Mouse (Mus musculus) liver, embryonic 13.5 days (tissue): ENCODE data around the gene Hmcn2. TPM values are rescaled to one million over a fixed set of nuclear protein-coding genes. Genes with fewer than 3 reads are reported as not detected.

Experiments
- ATAC-seq: fragments of 200-750 bp; cut with Nextera tagmentation; 2 replicates; pipeline ENCODE4 v1.8.0; 2017; ENCODE audit warnings: low read depth, mild to moderate bottlenecking, moderate number of reproducible peaks, moderate library complexity
- DNase-seq: peaks from one replicate; pipeline ENCODE4 v3.0.0; 2022
- H3K27ac ChIP-seq: fragments of 300-500 bp; sonication (generic); 2 replicates; pipeline ENCODE4 v1.5.1; 2015; ENCODE audit warnings: moderate library complexity, mild to moderate bottlenecking, inconsistent platforms
- H3K27me3 ChIP-seq: fragments of 300-500 bp; sonication (generic); 2 replicates; pipeline ENCODE4 v1.6.1; 2015; ENCODE audit warnings: mild to moderate bottlenecking, inconsistent platforms
- H3K36me3 ChIP-seq: fragments of 300-500 bp; sonication (generic); 2 replicates; pipeline ENCODE4 v1.6.1; 2015; ENCODE audit warnings: mild to moderate bottlenecking, inconsistent platforms
- H3K4me1 ChIP-seq: fragments of 300-500 bp; sonication (generic); replicated peaks from 2 replicates; pipeline ENCODE4 v1.6.1; 2015; ENCODE audit warnings: inconsistent platforms
- H3K4me2 ChIP-seq: fragments of 300-500 bp; sonication (generic); 2 replicates; pipeline ENCODE4 v1.6.1; 2015; ENCODE audit warnings: inconsistent platforms, mild to moderate bottlenecking, moderate library complexity
- H3K4me3 ChIP-seq: fragments of 300-500 bp; sonication (generic); replicated peaks from 2 replicates; pipeline ENCODE4 v1.5.1; 2015; ENCODE audit warnings: mild to moderate bottlenecking, inconsistent platforms
- H3K9ac ChIP-seq: fragments of 300-500 bp; sonication (generic); 2 replicates; pipeline ENCODE4 v1.6.1; 2015; ENCODE audit warnings: mild to moderate bottlenecking, inconsistent platforms
- H3K9me3 ChIP-seq: fragments of 300-500 bp; sonication (generic); replicated peaks from 2 replicates; pipeline ENCODE4 v1.6.1; 2016; ENCODE audit warnings: inconsistent platforms
- WGBS: fragments of 180-500 bp; shearing (Covaris S2); methylation state at CpG from one replicate; pipeline ENCODE4 v1.1.7; 2015; ENCODE audit not compliant: insufficient replicate concordance; 5-methylcytosine and 5-hydroxymethylcytosine counted together
- polyA plus RNA-seq: library from polyadenylated mRNA; unstranded; fragments of >200 nt; fragmentation: Nextera tagmentation; extraction: Ambion mirVana; gene quantifications from 2 replicates; pipeline ENCODE4 v1.2.1, GENCODE M21; 2015

Gene Hmcn2
- polyA plus RNA-seq, 1 experiment from 2014 or later, result 0.25 TPM

DNA sequence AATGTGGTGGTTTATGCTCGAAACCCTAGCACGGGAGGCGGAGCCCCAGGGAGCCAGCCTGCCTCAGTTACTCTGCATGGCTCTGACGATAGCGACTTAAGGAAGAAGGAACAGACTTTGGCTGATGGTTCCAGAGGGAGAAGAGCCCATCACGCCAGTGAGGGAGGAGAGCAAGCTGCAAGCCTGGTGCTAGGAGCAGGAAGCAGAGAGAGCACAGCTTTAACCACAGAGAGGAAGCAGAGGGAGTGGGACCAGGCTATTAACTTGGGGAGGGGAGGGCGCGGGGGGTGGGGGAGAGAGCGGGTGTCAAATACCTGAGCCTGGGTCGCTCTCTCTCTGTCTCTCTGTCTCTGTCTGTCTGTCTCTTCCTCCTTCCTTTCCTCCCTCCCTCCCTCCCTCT is 102.8 kb downstream of the Hmcn2 start:
- H3K9me3 ChIP-seq, result no peaks in the 10 kb centered on the region
- H3K4me3 ChIP-seq, result no peak overlapping the region
- 18% methylated on average over 6 of the region's 10 CpGs for WGBS
- no peak overlapping the region for H3K4me2 ChIP-seq
- DNase-seq (no peak), ATAC-seq (no peak)
- H3K4me1 ChIP-seq, result no peaks in the 10 kb centered on the region; the same call in 1 of the 2 replicates
- H3K36me3 ChIP-seq, result no peaks in the 10 kb centered on the region
- H3K27me3 ChIP-seq, result peaks cover 4% of the 10 kb centered on the region; the same call in 1 of the 2 replicates
- no peak overlapping the region for H3K9ac ChIP-seq
- no peak overlapping the region for H3K27ac ChIP-seq

DNA sequence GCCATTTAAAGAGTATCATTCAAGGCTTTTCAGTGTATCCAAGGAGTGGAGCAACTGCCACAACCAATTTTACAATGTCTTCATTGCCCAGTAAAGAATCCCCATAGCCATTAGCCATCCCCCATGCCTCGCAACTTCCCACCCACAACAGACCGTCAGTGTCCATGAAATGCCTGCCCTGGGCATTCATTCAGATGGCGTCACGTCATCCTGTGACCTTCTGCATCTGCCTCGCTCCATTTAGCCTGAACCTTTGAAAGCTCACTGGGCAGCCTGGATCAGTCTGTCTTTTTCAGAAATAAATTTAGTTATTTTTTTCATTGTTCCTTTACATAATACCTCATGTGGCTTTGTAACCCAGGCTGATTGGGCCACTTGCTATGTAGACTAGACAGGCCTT is 103.8 kb downstream of the Hmcn2 start:
- H3K36me3 ChIP-seq, result no peaks in the 10 kb centered on the region
- no peak overlapping the region for H3K4me3 ChIP-seq
- H3K4me1 ChIP-seq, result no peaks in the 10 kb centered on the region; the same call in 1 of the 2 replicates
- 64% methylated on average over 5 of the region's 5 CpGs for WGBS
- no peaks in the 10 kb centered on the region for H3K9me3 ChIP-seq
- H3K27ac ChIP-seq, result no peak overlapping the region
- ATAC-seq, result no peak
- H3K4me2 ChIP-seq, result no peak overlapping the region
- no peak for DNase-seq
- peaks cover 4% of the 10 kb centered on the region; the same call in 1 of the 2 replicates for H3K27me3 ChIP-seq
- no peak overlapping the region for H3K9ac ChIP-seq

DNA sequence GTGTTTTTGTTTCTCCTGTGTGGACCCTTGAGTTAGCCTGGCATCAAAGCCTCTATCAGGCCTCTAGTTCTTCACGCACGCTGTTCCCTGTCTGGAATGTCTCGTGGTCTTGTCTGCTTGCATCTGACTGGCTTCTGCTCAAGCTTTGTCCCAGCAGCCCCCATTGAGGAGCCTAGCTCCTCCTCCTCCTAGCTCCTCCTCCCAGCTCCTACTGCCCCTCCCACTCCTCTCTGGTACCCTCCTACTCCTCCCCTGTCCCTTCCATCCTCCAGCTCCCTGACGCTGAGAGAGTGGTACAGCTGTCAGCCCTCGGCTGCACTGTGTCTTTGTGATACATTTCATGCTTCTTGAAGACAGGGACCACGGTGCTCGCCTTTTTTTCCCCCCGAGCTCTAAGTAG is 104.4 kb downstream of the Hmcn2 start:
- Histone ChIP-seq H3K9me3 (no peaks in the 10 kb centered on the region), H3K9ac (no peak overlapping the region), H3K27me3 (peaks cover 4% of the 10 kb centered on the region; the same call in 1 of the 2 replicates), H3K36me3 (no peaks in the 10 kb centered on the region), H3K27ac (no peak overlapping the region), H3K4me2 (no peak overlapping the region), H3K4me1 (no peaks in the 10 kb centered on the region; the same call in 1 of the 2 replicates), H3K4me3 (no peak overlapping the region)
- 40% methylated on average over 8 of the region's 8 CpGs for WGBS
- no peak for ATAC-seq
- DNase-seq, result no peak

- H3K9me3 ChIP-seq, result no peaks in the 10 kb centered on the region
- no peaks in the 10 kb centered on the region for H3K4me1 ChIP-seq
- no peak overlapping the region for H3K4me2 ChIP-seq
- WGBS, result 62% methylated on average over 6 of the region's 6 CpGs
- H3K4me3 ChIP-seq, result no peak overlapping the region
- ATAC-seq, result no peak
- H3K36me3 ChIP-seq, result no peaks in the 10 kb centered on the region
- peaks cover 4% of the 10 kb centered on the region; the same call in 1 of the 2 replicates for H3K27me3 ChIP-seq
- no peak overlapping the region for H3K27ac ChIP-seq
- no peak overlapping the region for H3K9ac ChIP-seq
- DNase-seq, result no peak
Measured at GRCm38 (mm10) chr2:31420914-31421313, 106.7 kb downstream of the Hmcn2 start.

GRCm38 (mm10) chr2:31422576-31422975 is 108.4 kb downstream of the Hmcn2 start:
- no peak overlapping the region for H3K9ac ChIP-seq
- no peaks in the 10 kb centered on the region for H3K36me3 ChIP-seq
- no peak overlapping the region for H3K27ac ChIP-seq
- DNase-seq (no peak), ATAC-seq (no peak)
- no peak overlapping the region for H3K4me2 ChIP-seq
- peaks cover 1% of the 10 kb centered on the region; the same call in 1 of the 2 replicates for H3K27me3 ChIP-seq
- no peaks in the 10 kb centered on the region for H3K9me3 ChIP-seq
- no peak overlapping the region for H3K4me3 ChIP-seq
- WGBS, result 48% methylated on average over 6 of the region's 6 CpGs
- no peaks in the 10 kb centered on the region for H3K4me1 ChIP-seq

- no peaks in the 10 kb centered on the region for H3K9me3 ChIP-seq
Measured at GRCm38 (mm10) chr2:31431477-31431876, 117.3 kb downstream of the Hmcn2 start.

GRCm38 (mm10) chr2:31434746-31435145 is 120.5 kb downstream of the Hmcn2 start:
- DNase-seq (no peak), ATAC-seq (peak; percentile 60)
- Histone ChIP-seq H3K4me1 (peaks cover 7% of the 10 kb centered on the region; the same call in 1 of the 2 replicates), H3K27ac (no peak overlapping the region), H3K36me3 (no peaks in the 10 kb centered on the region), H3K4me2 (no peak overlapping the region), H3K9ac (no peak overlapping the region), H3K27me3 (no peaks in the 10 kb centered on the region), H3K9me3 (no peaks in the 10 kb centered on the region), H3K4me3 (no peak overlapping the region)
- 45% methylated on average over 10 of the region's 10 CpGs for WGBS

More at GRCm38 (mm10) chr2:31431477-31431876, 117.3 kb downstream of the Hmcn2 start:
- DNase-seq (no peak), ATAC-seq (no peak)
- no peak overlapping the region for H3K9ac ChIP-seq
- H3K4me1 ChIP-seq, result peaks cover 7% of the 10 kb centered on the region; the same call in 1 of the 2 replicates
- H3K4me2 ChIP-seq, result no peak overlapping the region
- no peak overlapping the region for H3K4me3 ChIP-seq
- no peaks in the 10 kb centered on the region for H3K36me3 ChIP-seq
- H3K27ac ChIP-seq, result no peak overlapping the region
- H3K27me3 ChIP-seq, result 0 out of 2 replicates have a peak, but pooled peaks cover 4% of the 10 kb centered on the region
- 69% methylated on average over 5 of the region's 5 CpGs for WGBS

DNA sequence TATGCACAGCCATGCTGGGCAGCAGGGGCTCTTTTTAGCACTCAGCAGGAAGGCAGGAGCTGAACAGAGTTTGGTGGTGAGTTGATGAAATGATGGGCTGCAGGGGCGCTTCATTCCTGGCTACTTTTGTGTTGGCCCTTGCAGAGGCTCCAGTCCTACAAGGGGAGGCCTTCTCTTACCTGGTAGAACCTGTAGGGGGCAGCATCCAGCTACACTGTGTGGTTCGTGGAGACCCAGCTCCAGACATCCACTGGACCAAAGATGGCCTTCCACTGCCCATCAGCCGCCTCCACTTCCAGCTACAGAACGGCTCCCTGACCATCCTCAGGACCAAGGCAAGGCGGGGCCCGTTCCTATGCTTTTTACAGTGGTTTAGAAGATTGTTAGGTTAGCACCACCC is 121.4 kb downstream of the Hmcn2 start:
- Histone ChIP-seq H3K27me3 (no peaks in the 10 kb centered on the region), H3K4me1 (peaks cover 7% of the 10 kb centered on the region; the same call in 1 of the 2 replicates), H3K36me3 (no peaks in the 10 kb centered on the region), H3K9me3 (no peaks in the 10 kb centered on the region), H3K4me3 (no peak overlapping the region), H3K4me2 (no peak overlapping the region), H3K27ac (no peak overlapping the region), H3K9ac (no peak overlapping the region)
- WGBS, result 25% methylated on average over 6 of the region's 6 CpGs
- DNase-seq, result peak; percentile 8
- no peak for ATAC-seq

DNA sequence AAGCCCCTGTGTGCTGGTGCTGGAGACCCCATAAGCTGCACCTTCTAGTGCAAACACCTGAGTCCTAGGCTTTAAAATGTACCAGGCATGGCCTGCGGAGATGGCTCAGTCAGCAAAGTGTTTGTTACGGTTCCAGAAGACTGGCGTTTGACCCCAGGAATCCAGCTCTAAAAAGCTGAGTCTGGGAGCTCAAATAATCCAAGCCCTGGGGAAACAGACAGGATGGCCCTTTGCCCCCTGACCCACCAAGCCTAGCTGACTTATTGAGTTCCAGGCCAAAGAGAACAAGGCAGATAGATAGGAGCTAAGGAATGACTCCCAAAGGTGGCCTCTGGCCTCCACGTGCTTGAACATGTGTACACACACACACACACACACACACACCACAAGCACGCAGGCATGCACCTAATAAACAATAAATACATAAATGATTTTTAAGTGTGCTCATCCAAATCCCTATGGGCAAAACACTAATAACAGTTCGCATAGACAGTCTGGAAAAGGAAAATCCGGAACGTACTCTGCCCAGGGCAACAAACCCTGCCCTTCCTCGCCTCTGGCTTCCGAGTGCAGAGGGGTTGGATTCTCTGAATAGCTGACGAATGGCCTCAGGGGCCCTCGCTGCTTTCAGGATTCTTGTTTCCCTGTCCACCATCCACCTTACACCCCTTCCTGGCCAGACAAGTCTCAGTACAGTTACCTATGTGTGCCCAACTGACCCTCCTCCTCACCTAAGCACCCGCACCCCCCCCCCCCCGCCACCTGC is 123.4 kb downstream of the Hmcn2 start:
- Histone ChIP-seq H3K4me2 (no peak overlapping the region), H3K27me3 (no peaks in the 10 kb centered on the region), H3K4me1 (peaks cover 7% of the 10 kb centered on the region; the same call in 1 of the 2 replicates), H3K4me3 (no peak overlapping the region), H3K9me3 (no peaks in the 10 kb centered on the region), H3K27ac (no peak overlapping the region), H3K9ac (no peak overlapping the region), H3K36me3 (no peaks in the 10 kb centered on the region)
- no peak for ATAC-seq
- DNase-seq, result no peak
- 68% methylated on average over 14 of the region's 14 CpGs for WGBS

DNA sequence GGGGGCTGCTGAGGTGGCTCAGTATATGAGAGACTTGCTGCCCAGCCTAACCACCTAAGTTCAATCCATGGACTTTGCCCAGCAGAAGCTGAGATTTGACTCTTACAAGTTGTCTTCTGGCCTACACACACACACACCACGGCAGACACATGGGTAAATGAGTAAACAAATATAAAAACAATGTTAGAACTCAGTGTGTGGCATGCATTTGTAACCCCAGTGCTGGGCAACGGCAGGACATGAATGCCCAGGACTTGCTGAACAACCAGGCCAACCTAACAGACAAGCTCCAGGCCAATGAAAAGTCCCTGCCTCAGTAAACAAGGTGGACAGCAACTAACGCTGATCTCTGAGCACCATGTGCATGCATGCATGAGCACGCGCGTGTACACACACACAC is 125.4 kb downstream of the Hmcn2 start:
- Histone ChIP-seq H3K27me3 (no peaks in the 10 kb centered on the region), H3K36me3 (no peaks in the 10 kb centered on the region), H3K4me2 (no peak overlapping the region), H3K27ac (no peak overlapping the region), H3K4me1 (peaks cover 7% of the 10 kb centered on the region; the same call in 1 of the 2 replicates), H3K4me3 (no peak overlapping the region), H3K9me3 (no peaks in the 10 kb centered on the region), H3K9ac (no peak overlapping the region)
- no peak for DNase-seq
- WGBS, result 77% methylated on average over 6 of the region's 6 CpGs
- no peak for ATAC-seq

- H3K4me3 ChIP-seq, result no peak overlapping the region
- ATAC-seq (no peak), DNase-seq (no peak)
- H3K4me1 ChIP-seq, result no peaks in the 10 kb centered on the region
- no peaks in the 10 kb centered on the region for H3K27me3 ChIP-seq
- no peak overlapping the region for H3K27ac ChIP-seq
- 61% methylated on average over 11 of the region's 11 CpGs for WGBS
- H3K9me3 ChIP-seq, result no peaks in the 10 kb centered on the region
- no peak overlapping the region for H3K4me2 ChIP-seq
- H3K9ac ChIP-seq, result no peak overlapping the region
- no peaks in the 10 kb centered on the region for H3K36me3 ChIP-seq
Measured at GRCm38 (mm10) chr2:31442480-31443160, 128.4 kb downstream of the Hmcn2 start.
